Mouse (Mus musculus): ENCODE results near the gene Angptl8. TPM values are rescaled to one million over a fixed set of nuclear protein-coding genes. Genes with fewer than 3 reads are reported as not detected.
A peak's percentile ranks its signal among the peaks of the same experiment; 100 is the strongest.
"Not testable (repeated sequence)": the region's sequence is repeated elsewhere in the genome, so short reads cannot be mapped to it uniquely, and the experiment has no call there.

The Angptl8 gene
- total RNA-seq, 2 experiments from 2014 or later, result not detected

DNA sequence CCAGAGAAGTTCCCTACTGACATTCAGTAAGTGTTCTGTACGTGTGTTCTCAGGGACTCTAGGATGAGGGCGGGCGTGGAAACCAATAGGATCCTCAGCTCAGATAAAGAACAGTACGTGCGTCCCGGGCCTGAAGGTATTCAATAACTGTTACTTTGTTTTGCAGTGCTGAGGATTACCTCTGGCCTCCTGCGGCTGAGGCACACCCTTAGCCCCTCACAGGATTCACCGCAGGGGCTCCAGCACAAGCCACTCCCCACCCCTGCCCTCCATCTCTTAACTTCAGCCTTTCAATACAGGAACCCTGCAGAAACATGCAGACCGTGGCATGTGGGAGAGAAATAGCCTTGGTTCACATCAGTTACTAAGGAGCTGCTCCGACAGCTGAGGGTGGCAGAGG lies 12.6 kb downstream of the Angptl8 start:
- DNase-seq (ENCODE audit: low spot score in 2 of 2), result no peak

DNA sequence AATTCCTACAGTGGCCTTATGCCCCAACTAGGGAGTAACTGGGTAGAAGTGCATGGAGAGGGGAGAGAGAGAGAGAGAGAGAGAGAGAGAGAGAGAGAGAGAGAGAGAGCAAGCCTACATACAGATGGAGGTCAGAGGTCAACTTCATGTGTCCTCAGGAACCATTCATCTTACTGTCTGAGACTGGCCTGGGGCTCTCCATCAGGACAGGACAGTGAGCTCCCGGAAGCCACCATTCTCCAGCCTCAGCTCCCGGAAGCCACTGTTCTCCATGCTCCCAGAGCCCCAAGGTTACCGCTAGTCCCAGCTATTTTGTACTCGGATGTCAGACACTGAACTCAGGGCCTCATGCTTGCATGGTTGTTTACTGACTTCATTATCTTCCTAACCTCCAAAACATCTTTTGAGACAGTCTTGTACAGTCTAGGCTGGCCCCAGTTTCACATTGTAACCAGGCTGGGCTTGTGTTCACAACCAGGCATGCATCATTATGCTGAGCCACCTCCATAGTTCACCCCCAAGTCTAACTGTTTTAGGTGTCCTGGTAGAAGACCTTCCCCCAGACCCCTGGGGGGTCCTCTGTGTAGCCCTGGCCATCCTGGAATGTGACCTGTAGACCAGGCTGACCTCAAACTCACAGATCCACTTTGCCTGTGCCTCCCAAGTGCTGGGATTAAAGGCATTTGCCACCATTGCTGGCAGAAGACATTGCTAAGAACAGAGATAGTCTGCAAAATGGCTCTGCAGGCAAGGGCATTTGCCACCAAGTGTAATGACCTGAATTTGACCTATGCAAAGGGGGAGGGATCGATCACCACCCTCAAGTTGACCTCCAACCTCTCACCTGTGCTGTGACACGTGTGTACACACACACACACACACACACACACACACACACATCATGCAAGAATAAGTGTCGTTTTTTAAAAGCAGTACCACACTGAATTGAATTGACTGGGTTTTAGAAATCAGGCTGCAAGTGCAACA lies 14.7 kb downstream of the Angptl8 start:
- no peak for DNase-seq (ENCODE audit: low spot score in 2 of 2)

DNA sequence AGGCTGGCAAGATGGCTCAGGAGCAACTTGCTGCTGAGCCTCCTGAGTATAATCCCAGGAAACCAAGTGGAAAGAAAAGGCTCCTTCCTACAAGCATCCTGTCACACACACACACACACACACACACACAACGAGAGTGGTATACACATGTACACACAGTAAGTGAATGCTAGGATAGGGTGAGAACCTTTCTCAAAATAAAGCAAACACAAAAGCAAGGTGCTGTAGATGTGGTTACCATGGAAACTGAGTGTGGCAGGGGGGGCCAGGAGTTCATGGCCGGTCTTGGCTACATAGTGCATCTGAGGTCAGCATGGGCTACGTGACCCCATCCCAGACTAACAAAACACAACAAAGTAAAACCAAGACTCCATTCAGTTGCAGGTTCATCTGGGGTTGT lies 15.8 kb downstream of the Angptl8 start:
- no peak for DNase-seq (ENCODE audit: low spot score in 2 of 2)

DNA sequence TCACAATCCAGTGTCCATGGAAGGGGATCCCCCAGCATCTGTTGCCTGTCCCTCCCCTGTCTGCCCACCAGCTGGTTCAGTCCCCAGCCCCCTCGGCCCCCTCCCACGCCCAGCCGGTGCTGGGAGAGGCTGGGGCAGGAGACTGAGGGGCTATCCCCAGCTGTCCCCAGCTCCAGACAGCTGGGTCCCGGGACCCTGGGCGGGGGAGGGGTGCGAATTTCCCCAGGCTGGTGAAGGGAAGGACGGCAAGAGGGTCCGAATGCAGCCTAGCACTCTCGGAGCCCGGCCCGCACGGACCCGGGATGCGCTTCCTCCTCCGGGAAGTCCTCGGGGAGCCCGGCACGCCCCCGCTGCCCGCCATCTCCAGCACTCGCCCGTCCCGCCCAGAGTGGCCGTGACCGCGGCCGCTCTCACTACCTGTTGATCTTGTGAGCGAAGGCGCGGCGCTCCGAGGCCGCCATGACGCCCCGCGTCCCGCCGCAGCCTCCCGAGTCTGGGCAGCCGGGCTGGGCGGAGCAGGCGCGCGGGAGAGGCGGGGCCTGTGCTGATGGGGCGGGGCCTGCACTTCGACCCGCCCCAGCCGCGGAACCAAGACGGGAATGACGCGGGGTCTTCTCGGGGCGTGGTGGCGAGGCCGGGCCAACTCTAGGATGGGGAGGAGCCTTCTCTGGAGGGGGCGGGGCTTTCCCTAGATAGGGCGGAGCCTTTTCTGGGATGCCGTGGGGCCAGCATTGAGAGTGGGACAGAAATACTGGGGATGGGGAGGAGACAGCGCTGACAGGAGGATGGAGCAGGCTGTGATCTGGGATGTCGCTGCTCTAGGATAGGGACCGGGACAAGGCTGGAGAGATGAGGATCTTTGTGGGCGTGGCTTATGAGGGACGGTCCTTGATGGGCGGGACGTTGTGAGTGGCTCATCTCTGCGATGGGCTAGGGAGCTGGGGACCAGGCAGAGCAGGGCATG lies 17.1 kb downstream of the Angptl8 start, which contains the start of gene Dock6:
TSS of gene Dock6 (minus strand) at position 508 of the 964 bp plus-strand sequence.
- DNase-seq (ENCODE audit: low spot score in 2 of 2), result peak; percentile 38 to 75

DNA sequence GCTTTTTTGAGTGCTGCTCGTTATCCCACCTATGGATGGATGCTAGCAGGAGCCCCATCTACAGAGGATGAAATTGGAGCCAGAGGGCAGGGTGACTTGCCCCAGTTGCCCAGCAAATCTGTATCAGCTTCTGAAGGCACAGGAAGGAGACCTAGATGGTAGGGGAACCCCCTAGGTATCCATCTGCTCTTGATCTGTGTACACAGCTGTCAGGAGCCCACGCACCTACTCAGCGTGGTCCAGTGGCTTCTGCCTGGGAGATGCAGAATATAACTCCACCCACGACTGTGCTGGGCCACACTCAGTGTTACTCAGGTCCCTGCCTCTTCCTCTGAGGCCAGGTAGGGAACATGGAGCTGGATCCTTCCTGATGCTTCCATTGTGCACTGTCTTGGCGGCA lies 18.7 kb downstream of the Angptl8 start:
- no peak for DNase-seq (ENCODE audit: low spot score in 2 of 2)

DNA sequence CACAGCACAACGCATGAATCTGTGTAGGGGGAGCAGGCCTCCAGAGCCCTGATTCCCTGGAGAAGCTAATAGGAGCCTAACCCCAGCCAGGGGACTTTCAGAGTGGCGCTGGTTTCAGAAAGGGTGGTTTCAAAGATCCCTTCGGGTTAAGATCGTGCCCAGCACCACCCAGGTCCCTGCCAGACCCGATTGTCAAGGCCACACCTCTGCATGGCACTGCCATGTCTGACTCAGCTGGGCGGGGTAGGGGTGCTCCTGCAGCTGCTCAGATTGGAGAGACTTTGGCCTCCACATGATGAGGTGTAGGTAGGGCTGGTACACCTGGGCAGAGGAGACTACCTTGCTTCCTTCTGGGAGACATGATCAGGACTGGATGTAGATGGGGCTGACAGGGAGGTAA lies 19.6 kb downstream of the Angptl8 start:
- DNase-seq (ENCODE audit: low spot score in 2 of 2), result no peak

DNA sequence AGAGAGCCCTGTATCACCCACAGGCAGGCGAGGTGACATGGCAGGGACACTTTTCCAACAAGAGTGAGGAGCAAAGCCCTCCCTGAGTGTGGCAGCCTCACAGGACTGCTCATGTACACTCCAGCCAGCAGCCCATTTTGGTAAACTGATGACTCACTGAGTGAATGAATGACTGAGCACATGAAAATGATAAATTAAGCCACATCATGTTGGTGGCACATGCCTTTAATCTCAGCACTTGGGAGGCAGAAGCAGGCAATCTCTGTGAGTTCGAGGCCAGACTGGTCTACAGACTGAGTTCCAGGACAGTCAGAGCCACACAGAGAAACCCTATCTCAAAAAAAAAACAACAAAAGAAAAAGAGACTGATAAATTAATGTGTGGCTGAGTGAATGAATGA lies 22.2 kb downstream of the Angptl8 start:
- DNase-seq (ENCODE audit: low spot score in 2 of 2), result no peak

DNA sequence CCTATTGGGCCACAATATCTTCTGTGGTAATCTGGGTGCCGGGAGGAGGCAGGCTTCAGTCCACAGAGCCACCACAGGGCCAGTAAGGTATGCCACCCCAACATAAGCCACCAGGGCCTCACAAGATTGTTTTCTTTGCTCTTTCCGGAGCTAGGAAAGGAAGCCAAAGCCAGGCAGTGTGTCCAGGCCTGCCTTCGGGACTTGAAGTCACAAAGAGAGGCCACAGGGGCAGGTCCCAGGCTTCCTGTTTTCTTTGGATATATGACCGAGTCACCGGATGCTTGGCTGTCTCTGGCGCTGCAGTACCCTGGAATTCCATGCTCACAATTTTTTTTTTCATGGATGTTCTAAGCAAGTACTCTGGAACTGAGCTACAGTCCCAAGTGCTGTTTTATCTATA lies 22.8 kb downstream of the Angptl8 start:
- no peak for DNase-seq (ENCODE audit: low spot score in 2 of 2)

DNA sequence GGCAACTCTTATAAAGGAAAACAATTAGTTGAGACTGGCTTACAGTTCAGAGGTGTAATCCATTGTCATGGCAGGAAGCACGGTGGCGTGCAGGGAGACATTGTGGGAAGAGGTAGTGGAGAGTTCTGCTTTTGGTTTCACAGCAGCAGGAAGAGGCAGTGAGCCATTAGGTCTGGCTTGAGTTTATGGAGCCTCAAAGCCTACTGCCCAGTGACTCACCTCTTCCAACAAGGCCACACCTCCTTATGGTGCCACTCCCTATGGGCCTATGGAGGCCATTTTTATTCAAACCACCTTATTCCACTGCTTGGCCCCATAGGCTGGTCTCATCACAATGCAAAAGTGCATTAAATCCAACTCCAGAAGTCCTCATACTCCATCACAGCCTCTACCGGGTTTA lies 24.3 kb downstream of the Angptl8 start:
- DNase-seq (ENCODE audit: low spot score in 2 of 2), result no peak

DNA sequence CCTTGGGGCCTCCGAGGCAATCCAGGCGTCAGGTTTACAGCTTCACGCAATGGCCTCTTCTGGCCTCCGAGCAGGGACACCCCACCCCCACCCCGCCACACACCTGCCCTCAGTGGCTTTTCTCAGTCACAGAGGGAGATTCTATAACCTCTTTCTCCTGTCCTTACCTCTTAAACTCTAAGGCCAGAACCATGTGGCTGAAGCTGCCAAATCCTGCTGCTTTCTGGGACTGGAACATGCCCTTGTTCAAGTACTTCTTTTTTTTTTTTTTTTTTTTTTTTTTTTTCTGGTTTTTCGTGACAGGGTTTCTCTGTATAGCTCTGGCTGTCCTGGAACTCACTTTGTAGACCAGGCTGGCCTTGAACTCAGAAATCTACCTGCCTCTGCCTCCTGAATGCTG lies 25.0 kb downstream of the Angptl8 start:
- not testable (repeated sequence) for DNase-seq (ENCODE audit: low spot score in 2 of 2)

DNA sequence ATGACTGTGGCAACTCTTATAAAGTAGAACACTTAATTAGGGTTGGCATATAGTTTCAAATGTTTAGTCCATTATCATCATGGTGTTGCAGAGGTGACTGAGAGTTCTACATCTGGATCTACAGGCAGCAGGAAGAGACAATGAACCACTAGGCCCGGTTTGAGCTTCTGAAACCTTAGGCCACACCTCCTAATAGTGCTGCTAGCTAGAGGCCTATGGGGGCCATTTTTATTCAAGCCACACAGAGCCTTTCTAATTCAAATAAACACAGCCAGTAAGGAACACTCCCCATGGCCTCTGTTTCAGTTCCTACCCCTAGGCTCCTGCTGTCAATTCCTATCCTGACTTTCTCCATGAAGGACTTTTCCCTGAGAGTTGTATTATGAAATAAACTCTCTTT lies 26.9 kb downstream of the Angptl8 start:
- no peak for DNase-seq (ENCODE audit: low spot score in 2 of 2)

DNA sequence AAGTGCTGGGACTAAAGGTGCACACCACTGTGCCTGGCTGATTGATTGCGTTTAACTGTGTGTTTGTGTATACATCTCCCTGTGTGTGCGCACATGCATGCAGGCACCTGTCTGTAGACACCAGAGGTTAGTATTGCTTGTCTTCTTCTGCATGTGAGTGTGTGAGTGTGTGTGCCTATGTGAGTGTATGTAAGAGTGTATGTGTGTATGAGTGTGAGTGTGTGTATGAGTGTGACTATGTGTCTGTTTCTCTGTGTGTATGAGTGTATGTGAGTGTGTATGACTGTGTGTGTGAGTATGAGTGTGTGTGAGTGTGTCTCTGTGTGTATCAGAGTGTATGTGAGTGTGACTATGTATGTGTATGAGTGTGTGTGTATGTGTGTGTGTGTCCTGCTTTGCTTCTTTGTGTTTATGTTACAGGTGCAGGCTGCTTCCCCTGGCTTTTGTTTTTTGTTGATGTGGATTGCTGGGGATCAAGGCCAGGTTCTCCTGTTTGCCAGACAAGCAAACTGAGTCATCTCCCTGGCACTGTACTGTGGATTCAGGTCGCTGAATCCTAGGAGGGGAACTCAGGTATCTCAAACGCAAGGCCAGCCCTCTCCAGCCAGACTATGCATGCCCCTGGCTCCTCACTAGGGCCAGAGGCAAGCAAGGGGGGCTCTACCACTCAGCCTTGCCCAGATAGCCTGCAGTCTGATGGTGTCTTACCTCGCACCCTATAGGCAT lies 30.5 kb downstream of the Angptl8 start:
- DNase-seq (ENCODE audit: low spot score in 2 of 2), result no peak

DNA sequence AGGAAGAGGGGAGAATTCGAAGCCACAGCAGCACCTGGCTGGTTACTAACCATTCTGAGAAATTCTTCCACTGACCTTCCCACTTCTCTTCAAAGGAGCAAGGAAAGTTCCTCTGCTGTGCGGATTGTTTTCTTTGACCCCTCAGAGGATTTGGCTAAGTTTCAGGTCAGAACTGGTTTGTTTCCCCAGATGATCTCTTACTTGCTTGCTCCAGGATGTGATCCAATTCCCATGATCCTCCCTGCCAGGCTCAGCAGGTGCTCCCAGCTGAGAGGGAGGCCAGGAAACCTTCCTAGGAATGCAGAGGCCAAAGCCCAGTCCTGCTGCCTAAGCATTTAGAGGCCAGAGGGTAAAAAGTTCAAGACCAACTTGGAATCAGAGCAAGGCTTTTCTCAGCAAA lies 31.3 kb downstream of the Angptl8 start:
- DNase-seq (ENCODE audit: low spot score in 2 of 2), result no peak

DNA sequence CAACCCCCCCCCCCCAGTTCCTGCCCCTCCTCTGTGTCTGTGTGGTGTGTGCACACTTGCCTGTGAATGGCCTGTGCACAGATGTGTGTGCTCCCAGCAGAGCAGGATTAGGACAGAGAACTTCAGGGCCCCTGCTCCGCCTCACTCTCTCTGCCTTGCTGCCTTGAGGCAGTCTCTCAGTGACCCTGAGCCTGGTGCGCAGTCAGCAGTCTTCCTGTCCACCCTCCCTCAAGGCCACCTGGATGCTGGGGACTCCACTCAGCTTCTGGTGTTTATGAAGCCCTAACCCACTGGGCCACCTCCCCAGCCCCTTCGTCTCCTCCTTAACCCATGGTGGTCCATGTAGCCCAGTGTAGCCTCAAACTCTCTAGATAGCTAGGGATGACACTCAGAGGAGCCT lies 32.4 kb downstream of the Angptl8 start:
- DNase-seq (ENCODE audit: low spot score in 2 of 2), result no peak

DNA sequence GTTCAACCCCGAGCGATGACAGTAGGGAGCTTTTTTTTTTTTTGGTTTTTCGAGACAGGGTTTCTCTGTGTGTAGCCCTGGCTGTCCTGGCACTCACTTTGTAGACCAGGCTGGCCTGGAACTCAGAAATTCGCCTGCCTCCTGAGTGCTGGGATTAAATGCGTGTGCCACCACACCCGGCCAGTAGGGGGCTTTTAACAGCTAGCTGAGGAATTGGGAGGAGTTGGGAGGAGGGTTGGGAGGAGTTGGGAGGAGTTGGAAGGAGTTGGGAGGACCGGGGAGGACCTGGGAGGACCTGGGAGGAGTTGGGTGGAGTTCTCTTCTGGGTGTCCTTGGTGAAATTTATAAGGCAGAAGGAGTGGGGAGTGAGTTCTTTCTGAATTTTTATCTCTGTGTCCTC lies 34.0 kb downstream of the Angptl8 start:
- DNase-seq (ENCODE audit: low spot score in 2 of 2), result peak in 1 of 2 experiments; percentile 52

DNA sequence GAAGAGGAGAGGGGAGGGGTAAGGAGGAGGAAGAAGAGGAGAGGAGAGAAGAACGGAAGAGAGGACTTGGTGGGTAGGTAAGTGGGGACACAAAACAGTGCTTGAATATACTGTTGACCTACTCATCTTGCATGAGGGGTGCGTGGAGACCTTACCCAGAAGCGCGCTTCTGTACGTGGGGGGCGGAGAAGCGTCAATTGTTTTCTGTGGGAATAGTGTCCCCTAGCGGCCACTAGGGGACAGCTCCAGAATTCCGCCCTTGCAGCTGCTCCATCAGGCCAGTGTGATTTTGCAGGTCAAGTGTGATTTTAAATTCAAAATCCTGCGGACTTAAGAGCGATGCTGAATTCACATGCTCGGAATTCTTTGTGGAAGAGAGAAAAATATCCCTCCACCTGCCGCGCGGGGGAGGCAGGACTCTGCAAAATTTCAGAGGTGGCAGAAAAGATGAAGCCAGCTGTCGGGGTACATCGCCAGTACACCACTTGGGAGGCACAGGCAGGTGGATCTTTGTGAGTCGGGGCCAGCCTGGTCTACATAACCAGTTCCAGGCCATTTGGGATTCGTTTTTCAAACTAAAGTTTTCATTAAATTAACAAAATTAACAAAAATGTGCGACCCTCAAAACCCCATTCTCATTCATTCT lies 35.7 kb downstream of the Angptl8 start:
- peak in 1 of 2 experiments; percentile 63 for DNase-seq (ENCODE audit: low spot score in 2 of 2)

DNA sequence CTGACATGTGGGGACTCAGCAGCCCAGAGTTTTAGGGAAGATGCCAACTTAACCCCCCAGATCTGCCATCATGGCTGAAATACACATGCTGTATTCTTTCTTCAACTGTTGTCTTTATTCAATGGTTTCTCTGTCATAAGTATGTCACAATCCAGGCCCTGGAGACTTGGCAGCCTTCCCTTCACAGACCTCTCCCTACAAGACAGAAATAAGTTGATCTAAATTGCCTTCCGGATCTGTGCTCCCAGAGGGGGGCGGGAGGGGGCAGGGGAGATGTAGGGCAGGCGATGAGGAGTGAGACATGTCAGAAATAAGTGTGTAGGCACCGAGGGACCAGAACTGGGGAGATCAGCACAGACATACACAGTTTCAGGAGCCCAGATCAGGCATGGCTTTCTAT lies 36.9 kb downstream of the Angptl8 start:
- no peak for DNase-seq (ENCODE audit: low spot score in 2 of 2)

DNA sequence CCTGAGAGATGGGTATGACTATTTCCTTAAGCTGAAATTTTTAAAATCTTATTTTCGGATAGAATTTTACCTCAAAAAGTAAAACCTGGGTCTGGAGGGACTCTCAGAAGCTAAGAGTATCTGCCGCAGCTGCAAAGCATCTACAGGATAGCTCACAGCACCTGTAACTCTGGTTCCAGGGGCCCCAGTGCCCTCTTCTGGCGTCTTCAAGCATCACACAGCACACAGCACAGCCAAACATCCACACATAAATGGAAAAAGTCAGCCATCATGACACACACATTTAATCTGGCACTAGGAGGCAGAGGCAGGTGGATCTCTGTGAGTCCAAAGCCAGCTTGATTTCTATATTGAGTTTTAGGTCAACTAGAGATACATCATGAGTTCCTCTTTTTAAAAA lies 41.3 kb downstream of the Angptl8 start:
- no peak for DNase-seq (ENCODE audit: low spot score in 2 of 2)
